30 mouse cellular contexts compared by ENCODE assay signal in the genomic region with DNA sequence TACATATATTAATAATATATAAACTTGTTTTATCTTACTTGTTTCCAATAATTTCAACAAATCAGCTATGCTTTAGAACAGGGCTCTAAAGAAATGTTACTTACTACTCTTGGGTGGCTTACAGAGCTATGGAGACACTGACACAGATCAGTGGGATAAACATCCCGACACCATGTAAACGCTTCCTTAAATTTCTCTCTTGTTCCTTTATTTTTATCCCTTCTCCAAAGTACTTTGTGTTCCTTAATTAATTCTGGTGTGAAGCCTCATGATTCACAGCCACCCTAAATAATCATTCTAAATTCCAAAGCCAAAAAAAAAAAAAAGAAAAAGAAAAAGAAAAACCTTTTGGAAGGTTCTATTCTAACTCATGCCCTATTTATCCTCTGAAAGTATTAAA.
"Had no signal": no experiment of that assay in that cellular context is flagged by ENCODE, and none has a peak within 500 bp of the region (broad histone marks: within the 10 kb centered on the region; RNA-seq: fewer than 3 reads in every experiment).

No protein-coding gene starts in this region.

- DNase-seq: left cerebral cortex, postnatal 4 days; liver; liver, embryonic 13.5 days; liver, postnatal 0 days; lung, adult 18-20 months; lung, adult 2 months; lung, embryonic 14.5 days; lung, postnatal 10 days; lung, postnatal 14 days; lung, postnatal 36 days; lung, postnatal 4 days; midbrain, embryonic 14.5 days had no signal

- H3K4me3 ChIP-seq: limb, embryonic 10.5 days; limb, embryonic 12.5 days; limb, embryonic 13.5 days; limb, embryonic 15.5 days; liver, embryonic 12.5 days; liver, embryonic 13.5 days; liver, embryonic 15.5 days; lung, embryonic 15.5 days; megakaryocyte, embryonic 14.5 days; midbrain, embryonic 10.5 days; midbrain, embryonic 12.5 days; midbrain, embryonic 13.5 days; midbrain, embryonic 15.5 days; myocyte; neural tube, embryonic 12.5 days had no signal

- ATAC-seq: liver, embryonic 12.5 days; liver, postnatal 0 days; lung, postnatal 0 days; midbrain, embryonic 13.5 days; midbrain, embryonic 15.5 days; midbrain, embryonic 16.5 days had no signal

- H3K27ac ChIP-seq: limb, embryonic 10.5 days; limb, embryonic 12.5 days; limb, embryonic 13.5 days; limb, embryonic 15.5 days; liver, embryonic 12.5 days; liver, embryonic 13.5 days; liver, embryonic 14.5 days; liver, embryonic 15.5 days; lung, embryonic 15.5 days; macrophage; midbrain, embryonic 10.5 days; midbrain, embryonic 12.5 days; midbrain, embryonic 13.5 days; midbrain, embryonic 15.5 days; neural tube, embryonic 12.5 days had no signal
